Mouse (Mus musculus): ENCODE measurements around the gene Oard1.

Oard1 gene

GRCm38 (mm10) chr17:48407910-48408525 is 1.8 kb upstream of the Oard1 start:
- in situ Hi-C loops (cut with MboI; ENCODE audit: low sequenced_read_pairs) = no loop called here

DNA sequence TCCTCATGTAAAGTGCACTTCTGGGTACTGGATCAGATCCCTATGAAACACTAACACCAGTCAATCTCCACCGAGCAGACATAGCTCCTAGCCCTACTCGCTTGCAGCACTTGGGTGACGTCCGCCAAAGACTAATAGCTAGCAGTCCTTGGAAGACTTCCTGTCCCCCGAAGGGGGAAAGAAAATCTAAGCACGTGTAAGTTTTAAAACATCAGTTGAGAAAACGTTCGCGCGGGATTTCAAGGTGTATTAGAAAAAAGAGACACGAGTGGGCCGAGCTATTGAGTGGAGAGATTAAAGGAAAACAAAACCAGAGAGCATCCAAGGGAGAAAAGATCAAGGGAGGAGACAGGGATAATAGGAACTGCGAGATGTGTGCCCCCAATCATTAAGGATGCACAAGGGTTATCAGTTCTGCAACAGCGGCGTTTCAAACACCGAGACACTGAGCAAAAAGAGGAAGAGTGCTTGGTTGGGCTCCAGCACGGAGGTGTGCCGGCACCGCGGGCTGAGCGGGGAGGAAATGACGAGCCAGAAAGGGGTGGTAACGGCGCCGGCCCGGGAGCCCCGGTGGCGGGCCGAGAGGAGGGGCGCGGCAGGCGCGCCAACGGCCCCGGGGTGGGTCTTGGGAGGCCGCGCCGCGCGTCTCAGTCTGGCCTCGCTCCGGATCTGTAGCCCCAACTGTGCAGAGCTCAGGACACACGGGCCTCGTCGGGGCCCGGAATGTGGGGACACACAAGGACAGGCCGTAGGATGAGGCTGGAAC is 1.1 kb upstream of the Oard1 start:
- in situ Hi-C loops (cut with MboI; ENCODE audit: low sequenced_read_pairs) = no loop called here

- in situ Hi-C loops (cut with MboI; ENCODE audit: low sequenced_read_pairs) = loop anchor here (10.0 kb wide), 1 partner anchor 994 kb away; no protein-coding TSS in a partner anchor
Observed at GRCm38 (mm10) chr17:48410299-48410785, 528 bp downstream of the Oard1 start.

DNA sequence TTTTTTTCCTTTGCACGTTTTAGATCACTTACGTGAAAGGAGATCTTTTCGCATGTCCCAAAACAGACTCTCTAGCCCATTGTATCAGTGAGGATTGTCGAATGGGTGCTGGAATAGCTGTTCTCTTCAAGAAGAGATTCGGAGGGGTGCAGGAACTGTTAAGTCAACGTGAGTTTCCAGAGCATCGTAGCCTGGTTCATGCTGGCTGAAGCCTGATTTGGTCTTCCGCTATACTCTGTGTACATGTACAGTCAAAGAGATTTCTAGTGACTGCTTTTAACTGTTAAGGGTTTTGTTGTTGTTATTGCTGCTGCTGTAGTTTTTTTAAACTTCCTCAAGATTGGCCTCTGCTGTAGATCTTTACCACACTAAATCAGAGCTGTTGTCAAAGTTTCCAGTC is 1.4 kb downstream of the Oard1 start:
- in situ Hi-C loops (cut with MboI; ENCODE audit: low sequenced_read_pairs) = loop anchor here (10.0 kb wide), 1 partner anchor 994 kb away; no protein-coding TSS in a partner anchor

DNA sequence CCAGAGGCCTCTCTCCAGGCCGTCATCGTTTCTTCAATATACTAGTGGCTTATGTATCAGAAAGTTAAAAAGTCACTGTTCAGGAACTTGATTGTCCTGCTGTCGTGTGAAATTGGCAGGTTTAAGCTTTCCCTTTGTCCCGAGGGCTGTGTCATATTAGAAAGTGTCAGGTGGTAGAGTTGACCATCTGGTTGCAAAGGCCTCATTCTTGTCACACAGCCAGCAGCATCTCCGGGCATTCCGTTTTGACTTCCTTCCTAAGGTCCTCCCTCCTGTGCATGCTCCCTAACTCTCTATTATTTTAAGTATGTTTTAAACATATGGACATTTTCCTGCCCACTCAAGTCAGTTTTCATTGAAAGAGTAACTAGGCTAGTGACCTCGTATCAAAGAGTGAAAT is 6.2 kb downstream of the Oard1 start:
- in situ Hi-C loops (cut with MboI; ENCODE audit: low sequenced_read_pairs) = loop anchor here (10.0 kb wide), 1 partner anchor 989 kb away; no protein-coding TSS in a partner anchor

DNA sequence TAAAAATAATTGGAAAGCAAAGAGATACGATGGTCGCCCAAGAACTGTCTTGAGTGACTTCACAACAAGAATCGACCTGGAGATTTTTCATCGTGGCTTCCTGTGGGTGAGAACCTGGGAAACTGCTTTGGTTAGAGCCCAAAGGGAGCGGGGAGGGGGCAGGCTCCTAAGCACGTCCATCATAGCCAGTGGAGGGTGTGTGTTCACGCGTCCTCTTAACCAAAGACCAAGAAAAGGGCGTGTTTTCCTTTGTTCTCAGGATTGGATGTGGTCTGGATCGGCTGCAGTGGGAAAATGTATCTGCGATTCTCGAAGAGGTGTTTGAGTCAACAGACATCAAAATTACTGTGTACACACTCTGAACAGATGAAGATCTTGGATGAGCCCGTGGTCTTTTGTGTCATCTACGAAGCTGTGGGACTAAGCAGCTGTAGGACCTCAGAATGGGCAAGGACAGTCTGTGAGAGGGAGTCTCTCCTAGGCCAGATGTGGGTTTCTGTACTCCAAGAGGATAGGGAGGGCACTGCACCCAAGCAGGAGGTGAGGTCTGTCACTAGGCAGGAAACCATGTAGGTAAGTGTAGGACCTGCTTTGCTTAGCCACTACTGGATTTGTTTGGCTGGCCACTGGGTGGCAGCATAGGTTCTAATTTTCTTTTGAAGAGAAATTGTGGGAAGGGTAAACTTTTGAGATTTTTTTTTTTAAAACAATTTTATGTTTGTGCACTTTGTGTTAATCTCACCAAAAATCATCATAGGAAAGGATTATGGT is 6.8 kb downstream of the Oard1 start:
- in situ Hi-C loops (cut with MboI; ENCODE audit: low sequenced_read_pairs) = loop anchor here (10.0 kb wide), 1 partner anchor 988 kb away; no protein-coding TSS in a partner anchor

- in situ Hi-C loops (cut with MboI; ENCODE audit: low sequenced_read_pairs) = loop anchor here (10.0 kb wide), 1 partner anchor 987 kb away; no protein-coding TSS in a partner anchor
Observed at GRCm38 (mm10) chr17:48417521-48417920, 7.7 kb downstream of the Oard1 start.

DNA sequence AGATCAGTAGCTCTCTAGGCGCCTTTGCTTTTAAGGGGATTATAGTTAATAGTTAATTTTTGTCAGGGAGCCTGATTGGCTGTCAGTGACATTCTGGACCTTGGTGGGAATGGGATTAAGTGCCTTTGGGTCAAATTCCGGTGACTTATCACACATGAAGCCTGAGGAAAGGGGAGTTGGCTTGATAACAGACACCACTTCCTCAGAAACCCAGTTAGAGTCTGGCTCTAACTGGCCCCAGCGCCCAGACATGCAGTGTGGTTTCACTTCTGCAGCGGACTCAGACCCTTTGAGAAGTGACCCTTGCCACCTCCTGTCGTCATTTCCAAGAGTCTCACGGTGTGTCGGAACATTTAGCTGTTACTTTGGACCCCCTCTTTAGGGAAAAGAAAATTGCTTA is 8.4 kb downstream of the Oard1 start:
- in situ Hi-C loops (cut with MboI; ENCODE audit: low sequenced_read_pairs) = loop anchor here (10.0 kb wide), 1 partner anchor 987 kb away; no protein-coding TSS in a partner anchor

GRCm38 (mm10) chr17:48418781-48419180 is 9.0 kb downstream of the Oard1 start:
- in situ Hi-C loops (cut with MboI; ENCODE audit: low sequenced_read_pairs) = loop anchor here (10.0 kb wide), 1 partner anchor 986 kb away; no protein-coding TSS in a partner anchor

GRCm38 (mm10) chr17:48419571-48419970 is 9.8 kb downstream of the Oard1 start:
- in situ Hi-C loops (cut with MboI; ENCODE audit: low sequenced_read_pairs) = loop anchor here (10.0 kb wide), 1 partner anchor 985 kb away; no protein-coding TSS in a partner anchor

GRCm38 (mm10) chr17:48424237-48424636 is 14.4 kb downstream of the Oard1 start:
- in situ Hi-C loops (cut with MboI; ENCODE audit: low sequenced_read_pairs) = no loop called here

GRCm38 (mm10) chr17:48425823-48426612 is 16.2 kb downstream of the Oard1 start:
- in situ Hi-C loops (cut with MboI; ENCODE audit: low sequenced_read_pairs) = no loop called here

- in situ Hi-C loops (cut with MboI; ENCODE audit: low sequenced_read_pairs) = no loop called here
Observed at GRCm38 (mm10) chr17:48426991-48427750, 17.4 kb downstream of the Oard1 start.

GRCm38 (mm10) chr17:48427852-48428530 is 18.2 kb downstream of the Oard1 start:
- in situ Hi-C loops (cut with MboI; ENCODE audit: low sequenced_read_pairs) = no loop called here

- in situ Hi-C loops (cut with MboI; ENCODE audit: low sequenced_read_pairs) = no loop called here
Observed at GRCm38 (mm10) chr17:48430394-48430793, 20.6 kb downstream of the Oard1 start.

- in situ Hi-C loops (cut with MboI; ENCODE audit: low sequenced_read_pairs) = no loop called here
Observed at GRCm38 (mm10) chr17:48431054-48431453, 21.2 kb downstream of the Oard1 start.

GRCm38 (mm10) chr17:48432158-48432980 is 22.6 kb downstream of the Oard1 start, which contains the start of gene Apobec2:
TSS of gene Apobec2 (minus strand) at chr17:48432930.
- in situ Hi-C loops (cut with MboI; ENCODE audit: low sequenced_read_pairs) = no loop called here

Data from CH12F3 (cell line).